Mouse (Mus musculus) bone marrow, adult 2 months (tissue): ENCODE data around the gene Taf6.

Experiments used
- CTCF ChIP-seq: fragments of 200-500 bp; IDR thresholded peaks from 2 replicates; pipeline ENCODE4 v1.5.1; 2011; ENCODE audit warnings: low read length, control low read depth; ENCODE audit not compliant: control insufficient read depth, insufficient read depth
- POLR2A ChIP-seq: fragments of 200-500 bp; IDR thresholded peaks from 2 replicates; pipeline ENCODE4 v1.6.1; 2011; ENCODE audit warnings: low read depth, mild to moderate bottlenecking, control low read depth, low read length, borderline replicate concordance; ENCODE audit not compliant: control insufficient read depth

DNA sequence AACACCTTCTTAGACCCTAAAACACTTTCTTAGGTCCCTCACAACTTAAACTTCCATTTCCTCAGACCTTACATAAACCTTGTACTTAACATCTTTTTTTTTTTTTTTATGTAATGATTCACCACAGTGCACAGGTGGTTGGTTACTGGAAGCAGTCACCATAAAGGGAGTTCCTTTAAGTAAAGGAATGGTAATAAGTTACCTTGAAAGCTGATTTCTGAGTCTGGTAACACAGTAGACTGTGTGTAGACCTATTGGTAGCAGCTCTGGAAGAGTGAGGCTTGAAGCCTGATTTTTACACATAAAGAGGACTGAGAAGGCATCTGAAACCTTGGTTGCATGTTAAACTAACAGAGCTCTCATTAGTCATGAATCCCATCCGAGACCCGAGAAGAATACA lies 32.6 kb upstream of the Taf6 start:
- TF ChIP-seq CTCF (no peak), POLR2A (no peak)
